Mouse (Mus musculus) C2C12 (cell line): ENCODE measurements at regions not wholly inside any gene's neighbourhood (a gene's known extent, or its start where the extent isn't known, plus 50 kb on each side); places are given as distances from the start of the nearest gene placed in this dataset.

Experiments
- H3K27me3 ChIP-seq: one replicate; pipeline ENCODE4 v1.6.1; 2011; ENCODE audit not compliant: control insufficient read depth, insufficient read depth, insufficient read length
- H3K36me3 ChIP-seq: one replicate; pipeline ENCODE4 v1.6.1; 2011; ENCODE audit not compliant: control insufficient read depth, insufficient read depth
- H3K4me3 ChIP-seq: one replicate; pipeline ENCODE4 v1.5.1; 2011; ENCODE audit warnings: mild to moderate bottlenecking, control low read depth; ENCODE audit not compliant: poor library complexity, insufficient read depth, severe bottlenecking
- H3K79me2 ChIP-seq: one replicate; pipeline ENCODE4 v1.6.1; 2011; ENCODE audit not compliant: control insufficient read depth, insufficient read depth
- H3K79me3 ChIP-seq: one replicate; pipeline ENCODE4 v1.6.1; 2011; ENCODE audit warnings: low read depth, control low read depth
- H3ac ChIP-seq: one replicate; pipeline ENCODE3; 2011; ENCODE audit warnings: low read depth; ENCODE audit not compliant: control insufficient read depth, insufficient read length
- CEBPB ChIP-seq: IDR thresholded peaks from one replicate; pipeline ENCODE4 v1.6.1; 2011; ENCODE audit warnings: low read depth, mild to moderate bottlenecking, control low read depth, moderate library complexity
- CTCF ChIP-seq: IDR thresholded peaks from one replicate; pipeline ENCODE4 v1.5.1; 2011; ENCODE audit not compliant: control insufficient read depth, insufficient read depth, insufficient read length
- FOSL1 ChIP-seq: IDR thresholded peaks from one replicate; pipeline ENCODE4 v1.8.0; 2011; ENCODE audit warnings: mild to moderate bottlenecking, low read length; ENCODE audit not compliant: poor library complexity, insufficient read depth, severe bottlenecking
- MAX ChIP-seq: IDR thresholded peaks from one replicate; pipeline ENCODE4 v1.6.1; 2011; ENCODE audit warnings: mild to moderate bottlenecking, control low read depth
- MYOD1 ChIP-seq: IDR thresholded peaks from one replicate; pipeline ENCODE4 v1.6.1; 2011; ENCODE audit warnings: low read depth; ENCODE audit not compliant: control insufficient read depth, insufficient read length
- MYOG ChIP-seq: IDR thresholded peaks from one replicate; pipeline ENCODE4 v1.6.1; 2011; ENCODE audit not compliant: control insufficient read depth, insufficient read length; ENCODE audit errors: extremely low read depth
- USF1 ChIP-seq: IDR thresholded peaks from one replicate; pipeline ENCODE4 v1.6.1; 2011; ENCODE audit warnings: low read depth, mild to moderate bottlenecking, control low read depth, moderate library complexity

- H3K36me3 ChIP-seq: no peaks in the 10 kb centered on the region
- no peaks in the 10 kb centered on the region for H3K79me3 ChIP-seq
- TF ChIP-seq MYOG (no peak), CEBPB (no peak), MYOD1 (no peak), FOSL1 (no peak), CTCF (no peak), MAX (no peak), USF1 (no peak)
- H3K79me2 ChIP-seq: no peaks in the 10 kb centered on the region
- no peaks in the 10 kb centered on the region for H3K27me3 ChIP-seq
- H3ac ChIP-seq: no peak overlapping the region
- H3K4me3 ChIP-seq: no peak overlapping the region
Observed at GRCm38 (mm10) chr6:147816861-147817260, 230.2 kb upstream of the Far2 start.

- TF ChIP-seq MYOG: no peak
- no peak for TF ChIP-seq CTCF
- TF ChIP-seq MYOD1: no peak
- TF ChIP-seq MAX: no peak
- TF ChIP-seq USF1: no peak
- no peak for TF ChIP-seq CEBPB
- no peaks in the 10 kb centered on the region for H3K36me3 ChIP-seq
- H3ac ChIP-seq: no peak overlapping the region
- no peak overlapping the region for H3K4me3 ChIP-seq
- H3K79me2 ChIP-seq: no peaks in the 10 kb centered on the region
- H3K27me3 ChIP-seq: no peaks in the 10 kb centered on the region
- H3K79me3 ChIP-seq: no peaks in the 10 kb centered on the region
Observed at GRCm38 (mm10) chr6:147817262-147817661, 229.8 kb upstream of the Far2 start.

GRCm38 (mm10) chr6:147822215-147822614 is 224.8 kb upstream of the Far2 start:
- Histone ChIP-seq H3K36me3 (no peaks in the 10 kb centered on the region), H3K27me3 (no peaks in the 10 kb centered on the region), H3K79me2 (no peaks in the 10 kb centered on the region), H3ac (no peak overlapping the region), H3K4me3 (no peak overlapping the region), H3K79me3 (no peaks in the 10 kb centered on the region)
- TF ChIP-seq MYOG (no peak), USF1 (no peak), FOSL1 (no peak), CTCF (no peak), MYOD1 (no peak), MAX (no peak), CEBPB (no peak)

GRCm38 (mm10) chr6:147832521-147832920 is 214.5 kb upstream of the Far2 start:
- Histone ChIP-seq H3K27me3 (peaks cover 3% of the 10 kb centered on the region), H3K36me3 (no peaks in the 10 kb centered on the region), H3ac (no peak overlapping the region), H3K79me2 (no peaks in the 10 kb centered on the region), H3K79me3 (no peaks in the 10 kb centered on the region), H3K4me3 (no peak overlapping the region)
- TF ChIP-seq FOSL1 (no peak), MYOD1 (no peak), MAX (no peak), CEBPB (no peak), MYOG (no peak), USF1 (no peak), CTCF (no peak)

- Histone ChIP-seq H3ac (no peak overlapping the region), H3K4me3 (no peak overlapping the region), H3K79me3 (no peaks in the 10 kb centered on the region), H3K79me2 (no peaks in the 10 kb centered on the region), H3K27me3 (peaks cover 3% of the 10 kb centered on the region), H3K36me3 (no peaks in the 10 kb centered on the region)
- TF ChIP-seq FOSL1 (no peak), CEBPB (no peak), MYOD1 (no peak), MYOG (no peak), MAX (no peak), CTCF (no peak), USF1 (no peak)
Observed at GRCm38 (mm10) chr6:147833501-147833900, 213.6 kb upstream of the Far2 start.

- Histone ChIP-seq H3K36me3 (no peaks in the 10 kb centered on the region), H3K4me3 (no peak overlapping the region), H3ac (no peak overlapping the region), H3K79me2 (no peaks in the 10 kb centered on the region), H3K79me3 (no peaks in the 10 kb centered on the region), H3K27me3 (no peaks in the 10 kb centered on the region)
- TF ChIP-seq MYOD1 (no peak), FOSL1 (no peak), CEBPB (no peak), USF1 (no peak), CTCF (no peak), MAX (no peak), MYOG (no peak)
Observed at GRCm38 (mm10) chr6:147838846-147839245, 208.2 kb upstream of the Far2 start.
